Mouse (Mus musculus): ENCODE data around the gene 4930404H24Rik. TPM values are rescaled to one million over a fixed set of nuclear protein-coding genes. Genes with fewer than 3 reads are reported as not detected.

The 4930404H24Rik gene
- polyA plus RNA-seq, 2 experiments, result not detected

DNA sequence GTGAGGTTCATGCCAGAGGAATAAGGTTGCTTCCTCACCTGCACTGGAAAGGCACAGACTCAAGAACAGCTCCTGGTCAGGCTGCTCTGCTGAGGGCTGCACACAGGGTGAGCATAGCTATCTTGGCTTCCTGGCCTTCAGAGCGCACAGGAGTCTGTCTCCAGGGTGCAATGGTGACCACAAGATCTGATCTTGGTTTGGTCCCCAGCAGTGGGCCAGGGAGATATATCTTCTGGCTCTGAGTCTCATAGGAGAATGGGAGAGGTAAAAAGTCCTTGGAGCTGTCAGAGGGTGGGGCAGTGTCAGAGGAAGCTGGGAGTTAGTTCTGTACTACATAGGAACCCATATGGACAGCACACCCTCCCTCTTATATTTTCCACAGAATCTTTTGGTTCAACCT is 13.1 kb upstream of the 4930404H24Rik start:
- peak overlapping the region; percentile 4 for H3K27ac ChIP-seq
- no peak for TF ChIP-seq CTCF (IDR thresholded peaks at IDR 0.05; ENCODE audit: low read depth)
- TF ChIP-seq EP300 (IDR thresholded peaks at IDR 0.05; ENCODE audit: low read depth), result no peak
- DNase-seq (ENCODE audit: low read depth in 3 of 3, low spot score in 3 of 3) (no peak), ATAC-seq (ENCODE audit: insufficient read depth) (peak; percentile 35; the same call in 1 of the 2 replicates)
- H3K9me3 ChIP-seq (ENCODE audit: control insufficient read depth, low read length), result no peaks in the 10 kb centered on the region
- H3K27me3 ChIP-seq (ENCODE audit: control insufficient read depth, insufficient read depth, low read length), result no peaks in the 10 kb centered on the region
- H3K4me2 ChIP-seq (ENCODE audit: low read depth), result no peak overlapping the region
- 11% methylated on average over 1 of the region's 1 CpGs for WGBS (ENCODE audit: insufficient replicate concordance)
- peaks cover 28 to 47% of the 10 kb centered on the region in 2 experiments for H3K4me1 ChIP-seq (replicated peaks; ENCODE audit: control insufficient read depth in 2 of 2, insufficient read depth in 2 of 2, low read length in 1 of 2)
- peaks cover 3% of the 10 kb centered on the region; the same call in 1 of the 2 replicates for H3K36me3 ChIP-seq (replicated peaks; ENCODE audit: control insufficient read depth, insufficient read depth, low read depth)
- no peak overlapping the region for H3K4me3 ChIP-seq (ENCODE audit: insufficient read depth in 1 of 2, low read depth in 2 of 2, low read length in 2 of 2)
- no peak overlapping the region for H3K9ac ChIP-seq (replicated peaks)

DNA sequence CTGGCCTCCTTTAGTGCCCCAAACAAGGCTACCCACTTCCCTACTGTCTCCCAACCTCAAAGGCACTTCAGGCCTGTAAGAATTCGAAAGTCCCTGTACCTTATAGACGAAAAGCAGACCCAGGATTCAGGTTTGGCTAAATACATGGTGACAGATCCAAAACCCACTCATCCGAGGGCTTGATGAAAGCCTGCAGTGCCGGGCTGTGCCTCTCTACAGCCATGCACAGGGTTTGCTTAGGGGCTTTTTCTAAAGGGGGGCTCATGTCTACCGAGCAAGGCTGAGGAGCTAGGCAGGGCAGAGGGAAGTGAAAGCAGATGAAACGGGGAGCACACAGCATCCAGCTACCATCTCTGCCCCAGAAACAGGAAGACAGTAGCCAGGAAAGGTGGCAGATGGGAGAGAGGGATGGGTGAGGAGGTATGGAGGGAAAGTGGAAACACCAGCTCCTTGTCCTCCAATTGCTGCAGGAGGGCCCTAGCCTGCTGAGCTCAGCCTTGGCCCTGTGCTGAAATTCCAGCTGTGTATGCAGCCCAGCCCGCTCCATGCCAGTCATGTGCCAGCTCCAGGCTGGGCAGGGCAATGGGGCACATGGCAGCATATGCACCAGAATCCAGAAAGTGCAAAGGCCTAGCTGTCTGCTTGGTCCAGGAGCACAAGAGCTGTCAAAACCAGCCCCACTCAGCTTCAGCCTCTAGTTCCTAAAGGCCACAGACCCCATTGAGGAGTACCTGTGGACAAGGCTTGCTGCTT is 11.3 kb upstream of the 4930404H24Rik start:
- peaks cover 3% of the 10 kb centered on the region; the same call in 1 of the 2 replicates for H3K36me3 ChIP-seq (replicated peaks; ENCODE audit: control insufficient read depth, insufficient read depth, low read depth)
- H3K4me3 ChIP-seq (ENCODE audit: insufficient read depth in 1 of 2, low read depth in 2 of 2, low read length in 2 of 2), result no peak overlapping the region
- H3K9ac ChIP-seq (replicated peaks), result no peak overlapping the region
- TF ChIP-seq CTCF (IDR thresholded peaks at IDR 0.05; ENCODE audit: low read depth) (no peak), EP300 (IDR thresholded peaks at IDR 0.05; ENCODE audit: low read depth) (no peak)
- peak overlapping the region; percentile 29; the same call in 1 of the 2 replicates for H3K27ac ChIP-seq
- H3K9me3 ChIP-seq (ENCODE audit: control insufficient read depth, low read length), result no peaks in the 10 kb centered on the region
- peaks cover 28 to 45% of the 10 kb centered on the region in 2 experiments for H3K4me1 ChIP-seq (replicated peaks; ENCODE audit: control insufficient read depth in 2 of 2, insufficient read depth in 2 of 2, low read length in 1 of 2)
- H3K4me2 ChIP-seq (ENCODE audit: low read depth), result no peak overlapping the region
- WGBS (ENCODE audit: insufficient replicate concordance), result 71% methylated on average over 7 of the region's 7 CpGs
- DNase-seq (ENCODE audit: low read depth in 3 of 3, low spot score in 3 of 3), result no peak
- no peaks in the 10 kb centered on the region for H3K27me3 ChIP-seq (ENCODE audit: control insufficient read depth, insufficient read depth, low read length)
- no peak for ATAC-seq (ENCODE audit: insufficient read depth)

DNA sequence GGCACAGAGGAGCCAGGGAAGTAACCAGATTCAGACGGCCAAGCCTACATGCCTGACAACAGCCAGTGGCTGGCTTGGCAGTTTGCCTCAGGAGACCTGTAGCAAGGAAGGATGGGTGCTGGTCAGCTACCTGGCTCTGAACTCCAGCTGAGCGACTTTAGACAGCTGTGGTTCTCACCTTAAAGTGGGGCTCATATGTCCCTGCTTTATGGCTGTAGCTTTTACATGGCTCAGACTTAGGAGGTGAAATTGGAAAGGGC is 10.8 kb upstream of the 4930404H24Rik start:
- Histone ChIP-seq H3K27me3 (ENCODE audit: control insufficient read depth, insufficient read depth, low read length) (no peaks in the 10 kb centered on the region), H3K4me1 (replicated peaks; ENCODE audit: control insufficient read depth in 2 of 2, insufficient read depth in 2 of 2, low read length in 1 of 2) (peaks cover 28 to 45% of the 10 kb centered on the region in 2 experiments), H3K36me3 (replicated peaks; ENCODE audit: control insufficient read depth, insufficient read depth, low read depth) (peaks cover 3% of the 10 kb centered on the region; the same call in 1 of the 2 replicates), H3K4me3 (ENCODE audit: insufficient read depth in 1 of 2, low read depth in 2 of 2, low read length in 2 of 2) (no peak overlapping the region), H3K9me3 (ENCODE audit: control insufficient read depth, low read length) (no peaks in the 10 kb centered on the region), H3K4me2 (ENCODE audit: low read depth) (no peak overlapping the region), H3K9ac (replicated peaks) (no peak overlapping the region), H3K27ac (peak overlapping the region; percentile 29; the same call in 1 of the 2 replicates)
- WGBS (ENCODE audit: insufficient replicate concordance), result 74% methylated on average over 2 of the region's 2 CpGs
- no peak for TF ChIP-seq CTCF (IDR thresholded peaks at IDR 0.05; ENCODE audit: low read depth)
- TF ChIP-seq EP300 (IDR thresholded peaks at IDR 0.05; ENCODE audit: low read depth), result no peak
- ATAC-seq (ENCODE audit: insufficient read depth) (no peak), DNase-seq (ENCODE audit: low read depth in 3 of 3, low spot score in 3 of 3) (no peak)

DNA sequence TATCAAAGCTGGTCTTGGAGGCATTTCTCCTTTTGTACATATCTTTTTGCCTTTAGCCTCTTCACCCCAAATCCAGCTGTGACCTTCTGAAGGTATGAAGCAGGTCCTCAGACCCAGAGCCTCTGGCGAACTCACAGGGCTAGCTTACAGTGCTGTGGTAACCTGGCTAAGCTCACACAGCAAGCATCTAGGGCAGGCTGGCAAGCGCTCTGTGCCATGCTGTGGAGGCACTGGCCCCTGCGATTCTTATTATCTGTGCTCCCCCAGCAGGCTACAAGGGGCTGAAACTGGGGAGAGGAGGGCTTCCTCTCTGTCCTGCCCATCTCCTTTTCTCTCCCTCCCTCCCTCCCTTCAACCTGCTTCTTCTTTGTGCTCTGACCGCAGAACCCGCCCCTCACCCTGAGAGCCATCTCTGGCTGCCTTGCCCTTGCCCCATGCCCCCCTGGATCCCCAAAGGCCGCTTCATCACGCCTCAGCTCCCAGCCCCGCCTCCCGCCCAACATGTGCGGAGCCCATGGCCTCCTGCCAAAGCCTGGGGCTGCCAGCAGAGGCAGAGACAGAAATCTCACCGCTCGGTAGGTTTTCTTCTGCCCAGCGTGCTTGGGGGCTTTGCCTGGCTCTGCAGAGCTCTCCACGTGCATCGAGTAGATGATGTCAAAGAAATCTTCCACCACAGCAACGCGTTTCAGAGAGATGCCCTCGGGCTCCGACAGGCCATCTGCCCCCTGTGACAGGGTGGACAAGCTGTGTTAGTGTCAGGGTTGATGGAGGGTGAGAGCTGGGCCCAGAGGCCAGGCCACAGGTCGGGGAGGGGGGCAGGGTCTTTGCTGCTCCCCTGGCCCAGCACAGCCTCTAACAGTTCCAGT is 9.2 kb upstream of the 4930404H24Rik start:
- peak in 2 of 3 experiments; percentile 33 to 35 for DNase-seq (ENCODE audit: low read depth in 3 of 3, low spot score in 3 of 3)
- 14% methylated on average over 20 of the region's 20 CpGs for WGBS (ENCODE audit: insufficient replicate concordance)
- TF ChIP-seq CTCF (IDR thresholded peaks at IDR 0.05; ENCODE audit: low read depth), result peak; percentile 44
- 0 out of 2 replicates have a peak, but pooled peaks have one; percentile 32 for TF ChIP-seq EP300 (IDR thresholded peaks at IDR 0.05; ENCODE audit: low read depth)
- peak overlapping the region; percentile 62 for H3K27ac ChIP-seq
- no peaks in the 10 kb centered on the region for H3K27me3 ChIP-seq (ENCODE audit: control insufficient read depth, insufficient read depth, low read length)
- peaks cover 28 to 46% of the 10 kb centered on the region in 2 experiments for H3K4me1 ChIP-seq (replicated peaks; ENCODE audit: control insufficient read depth in 2 of 2, insufficient read depth in 2 of 2, low read length in 1 of 2)
- H3K9me3 ChIP-seq (ENCODE audit: control insufficient read depth, low read length), result no peaks in the 10 kb centered on the region
- H3K36me3 ChIP-seq (replicated peaks; ENCODE audit: control insufficient read depth, insufficient read depth, low read depth), result no peaks in the 10 kb centered on the region; the same call in 1 of the 2 replicates
- no peak overlapping the region for H3K4me3 ChIP-seq (ENCODE audit: insufficient read depth in 1 of 2, low read depth in 2 of 2, low read length in 2 of 2)
- peak; percentile 77 for ATAC-seq (ENCODE audit: insufficient read depth)
- H3K4me2 ChIP-seq (ENCODE audit: low read depth), result peak overlapping the region; percentile 59
- peak overlapping the region; percentile 33 for H3K9ac ChIP-seq (replicated peaks)

DNA sequence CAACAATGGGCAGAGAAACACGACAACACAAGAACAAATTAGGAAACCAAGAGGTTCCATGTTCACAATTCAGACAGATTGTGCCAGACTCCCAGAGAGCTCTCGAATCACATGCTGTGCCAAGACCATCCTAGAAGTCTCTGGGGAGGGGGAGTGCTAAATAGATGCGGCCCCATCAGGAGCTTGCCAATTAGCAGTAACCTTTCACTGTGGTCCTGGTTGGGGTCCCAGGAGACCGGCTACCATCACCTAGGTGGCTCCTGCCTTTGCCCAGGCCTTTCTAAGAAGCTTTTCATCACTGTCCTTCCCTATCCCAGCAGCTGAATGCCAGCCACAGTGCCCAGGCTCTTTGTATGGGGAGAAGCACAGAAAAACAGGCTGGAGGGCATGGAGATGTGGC is 8.5 kb upstream of the 4930404H24Rik start:
- WGBS (ENCODE audit: insufficient replicate concordance), result 74% methylated on average over 4 of the region's 4 CpGs
- H3K4me1 ChIP-seq (replicated peaks; ENCODE audit: control insufficient read depth in 2 of 2, insufficient read depth in 2 of 2, low read length in 1 of 2), result peaks cover 26 to 47% of the 10 kb centered on the region in 2 experiments
- no peaks in the 10 kb centered on the region for H3K27me3 ChIP-seq (ENCODE audit: control insufficient read depth, insufficient read depth, low read length)
- H3K4me3 ChIP-seq (ENCODE audit: insufficient read depth in 1 of 2, low read depth in 2 of 2, low read length in 2 of 2), result no peak overlapping the region
- no peaks in the 10 kb centered on the region for H3K9me3 ChIP-seq (ENCODE audit: control insufficient read depth, low read length)
- ATAC-seq (ENCODE audit: insufficient read depth) (no peak), DNase-seq (ENCODE audit: low read depth in 3 of 3, low spot score in 3 of 3) (no peak)
- TF ChIP-seq CTCF (IDR thresholded peaks at IDR 0.05; ENCODE audit: low read depth), result no peak
- TF ChIP-seq EP300 (IDR thresholded peaks at IDR 0.05; ENCODE audit: low read depth), result no peak
- peak overlapping the region; percentile 33 for H3K9ac ChIP-seq (replicated peaks)
- peak overlapping the region; percentile 59 for H3K4me2 ChIP-seq (ENCODE audit: low read depth)
- H3K36me3 ChIP-seq (replicated peaks; ENCODE audit: control insufficient read depth, insufficient read depth, low read depth), result no peaks in the 10 kb centered on the region; the same call in 1 of the 2 replicates
- H3K27ac ChIP-seq, result peak overlapping the region; percentile 62

Data from liver, embryonic 14.5 days (tissue).